Mouse (Mus musculus) ovary, adult 18-20 months (tissue): ENCODE measurements around the gene Gm20388.
"Not testable (repeated sequence)": the region's sequence is repeated elsewhere in the genome, so short reads cannot be mapped to it uniquely, and the experiment has no call there.

ENCODE experiments used
- DNase-seq: peaks from one replicate; pipeline ENCODE4 v3.0.0; 2022; ENCODE audit warnings: low spot score, mixed read lengths

The Gm20388 gene

GRCm38 (mm10) chr8:123100288-123100687, 3189.6 kb downstream of the Gm20388 start:
- no peak for DNase-seq

GRCm38 (mm10) chr8:123101244-123101643, 3190.6 kb downstream of the Gm20388 start:
- DNase-seq, result no peak

GRCm38 (mm10) chr8:123101735-123102685, 3191.4 kb downstream of the Gm20388 start, which contains the start of gene Rpl13:
Gene Rpl13 (plus strand): TSS chr8:123102350.
- peak; percentile 95 for DNase-seq

GRCm38 (mm10) chr8:123102855-123103254, 3192.2 kb downstream of the Gm20388 start:
- not testable (repeated sequence) for DNase-seq

GRCm38 (mm10) chr8:123103285-123103684, 3192.6 kb downstream of the Gm20388 start:
- DNase-seq, result no peak

- DNase-seq, result no peak
Observed at GRCm38 (mm10) chr8:123104046-123104767, 3193.6 kb downstream of the Gm20388 start.

GRCm38 (mm10) chr8:123105553-123106326, 3195.1 kb downstream of the Gm20388 start:
- DNase-seq, result no peak

GRCm38 (mm10) chr8:123106531-123106930, 3195.9 kb downstream of the Gm20388 start:
- no peak for DNase-seq

- DNase-seq, result no peak
Observed at GRCm38 (mm10) chr8:123108010-123108409, 3197.4 kb downstream of the Gm20388 start.

- DNase-seq, result no peak
Observed at GRCm38 (mm10) chr8:123108953-123109352, 3198.3 kb downstream of the Gm20388 start.

GRCm38 (mm10) chr8:123110649-123111048, 3200.0 kb downstream of the Gm20388 start:
- no peak for DNase-seq

- no peak for DNase-seq
Observed at GRCm38 (mm10) chr8:123112892-123113291, 3202.3 kb downstream of the Gm20388 start.

- no peak for DNase-seq
Observed at GRCm38 (mm10) chr8:123113908-123114469, 3203.3 kb downstream of the Gm20388 start.

- DNase-seq, result no peak
Observed at GRCm38 (mm10) chr8:123114644-123115043, 3204.0 kb downstream of the Gm20388 start.

- no peak for DNase-seq
Observed at GRCm38 (mm10) chr8:123117127-123117731, 3206.6 kb downstream of the Gm20388 start, which contains the start of gene Cpne7. Gene Cpne7 (plus strand): TSS chr8:123117374.

GRCm38 (mm10) chr8:123117744-123118143, 3207.1 kb downstream of the Gm20388 start:
- DNase-seq, result no peak

- no peak for DNase-seq
Observed at GRCm38 (mm10) chr8:123122059-123122458, 3211.4 kb downstream of the Gm20388 start.

GRCm38 (mm10) chr8:123122670-123123069, 3212.0 kb downstream of the Gm20388 start:
- no peak for DNase-seq

- no peak for DNase-seq
Observed at GRCm38 (mm10) chr8:123126193-123126816, 3215.7 kb downstream of the Gm20388 start.

GRCm38 (mm10) chr8:123131041-123131440, 3220.4 kb downstream of the Gm20388 start:
- DNase-seq, result no peak

- DNase-seq, result no peak
Observed at GRCm38 (mm10) chr8:123132953-123133352, 3222.3 kb downstream of the Gm20388 start.
